Mouse (Mus musculus) spleen, adult 2 months (tissue): ENCODE measurements around the gene Olfr983. TPM values are rescaled to one million over a fixed set of nuclear protein-coding genes. Genes with fewer than 3 reads are reported as not detected.

Source experiments
- DNase-seq, 2 experiments: peaks; one replicate each; pipeline versions ENCODE4 v3.0.0 to v3.0.0-alpha.2; 2012 to 2021; ENCODE audit warnings: low spot score in 2 of 2, low read depth in 1 of 2
- H3K27ac ChIP-seq: fragments of 200-500 bp; 2 replicates; pipeline ENCODE4 v1.5.1; 2012; ENCODE audit warnings: low read length, inconsistent platforms; ENCODE audit not compliant: insufficient read depth
- H3K27me3 ChIP-seq: fragments of 200-500 bp; 2 replicates; pipeline ENCODE4 v1.6.1; 2012; ENCODE audit warnings: mild to moderate bottlenecking, moderate library complexity, low read length, inconsistent platforms; ENCODE audit not compliant: control insufficient read depth, insufficient read depth
- H3K36me3 ChIP-seq: fragments of 200-500 bp; 2 replicates; pipeline ENCODE4 v1.6.1; 2012; ENCODE audit warnings: mild to moderate bottlenecking, low read length, inconsistent platforms; ENCODE audit not compliant: control insufficient read depth, insufficient read depth
- H3K4me1 ChIP-seq: fragments of 200-500 bp; 2 replicates; pipeline ENCODE4 v1.6.1; 2011; ENCODE audit warnings: inconsistent platforms; ENCODE audit not compliant: control insufficient read depth, insufficient read depth, insufficient read length
- H3K4me3 ChIP-seq: fragments of 200-500 bp; 2 replicates; pipeline ENCODE4 v1.5.1; 2011; ENCODE audit warnings: mild to moderate bottlenecking, inconsistent platforms; ENCODE audit not compliant: insufficient read depth, insufficient read length; ENCODE audit errors: extremely low read depth
- CTCF ChIP-seq: fragments of 200-500 bp; IDR thresholded peaks from 2 replicates; pipeline ENCODE4 v1.5.1; 2011; ENCODE audit warnings: mild to moderate bottlenecking, inconsistent platforms; ENCODE audit not compliant: insufficient read depth, insufficient read length, insufficient replicate concordance; ENCODE audit errors: extremely low read depth
- POLR2A ChIP-seq: fragments of 200-500 bp; IDR thresholded peaks from 2 replicates; pipeline ENCODE4 v1.6.1; 2011; ENCODE audit warnings: low read depth, low read length, inconsistent platforms
- WGBS: fragments of 180-500 bp; shearing (Covaris S2); methylation state at CpG from one replicate; pipeline ENCODE4 v1.1.7; 2018; 5-methylcytosine and 5-hydroxymethylcytosine counted together
- polyA plus RNA-seq: library from polyadenylated mRNA; depleted of rRNA; stranded (reverse); fragments of >200 nt; gene quantifications from 2 replicates; pipeline ENCODE4 v1.2.3, GENCODE M21; 2012; rRNA removed

The Olfr983 gene
- polyA plus RNA-seq, result not detected in 2 replicates

DNA sequence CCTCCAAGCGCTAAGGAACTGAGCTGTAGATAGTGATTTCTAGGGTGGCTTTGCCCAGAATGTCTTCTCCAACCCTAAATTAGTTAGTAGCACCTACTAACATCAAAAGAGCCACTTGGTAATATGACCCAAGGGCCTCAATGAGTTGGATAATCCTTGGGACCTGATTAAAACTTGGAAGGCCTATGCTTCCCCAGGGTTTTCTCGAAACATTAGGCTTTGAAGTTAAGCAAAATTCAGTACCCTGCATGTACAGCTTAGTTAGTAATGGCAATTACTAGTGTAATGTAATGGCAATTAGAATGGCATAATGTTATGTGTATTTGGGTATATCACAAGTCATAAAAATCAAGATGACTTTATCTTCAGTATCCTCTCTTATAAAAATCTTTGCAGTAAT is at the start of gene Olfr983:
TSS of gene Olfr983 (minus strand) at position 101 of the 400 bp plus-strand sequence.
- DNase-seq, result no peak
- TF ChIP-seq CTCF (no peak), POLR2A (no peak)
- 86% methylated on average over 2 of the region's 2 CpGs for whole genome bisulfite sequencing
- H3K36me3 ChIP-seq, result no peaks in the 10 kb centered on the region
- H3K27ac ChIP-seq, result no peak within 1 kb of the TSS
- H3K4me3 ChIP-seq, result no peak within 1 kb of the TSS
- H3K4me1 ChIP-seq, result no peaks in the 10 kb centered on the region
- no peaks in the 10 kb centered on the region for H3K27me3 ChIP-seq

- Histone ChIP-seq H3K27ac (no peak overlapping the region), H3K4me1 (no peaks in the 10 kb centered on the region), H3K27me3 (no peaks in the 10 kb centered on the region), H3K36me3 (no peaks in the 10 kb centered on the region), H3K4me3 (no peak overlapping the region)
- WGBS, result 56% methylated on average over 1 of the region's 1 CpGs
- no peak for TF ChIP-seq CTCF
- no peak for TF ChIP-seq POLR2A
- DNase-seq, result no peak
Measured at GRCm38 (mm10) chr9:40141544-40141943, 48.1 kb upstream of the Olfr983 start.

DNA sequence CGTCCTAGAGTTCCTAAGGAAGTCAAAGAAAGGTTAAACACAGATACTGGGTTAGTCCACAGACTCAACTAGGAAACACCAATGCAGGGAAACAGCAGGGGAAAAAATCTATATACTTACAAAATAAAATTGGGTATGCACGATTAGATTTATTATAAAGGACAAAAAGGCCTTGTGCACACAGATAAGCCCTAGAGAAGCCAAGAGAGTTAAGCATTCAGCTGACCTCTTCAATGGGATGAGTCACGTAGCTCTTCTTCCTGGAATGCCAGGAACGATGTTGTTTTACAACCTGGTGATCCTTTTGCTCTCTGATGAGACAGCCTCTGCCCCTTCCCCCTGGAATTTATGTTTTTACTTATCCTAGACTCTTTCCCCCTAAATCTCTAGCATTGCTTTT is 46.1 kb upstream of the Olfr983 start:
- no peak for TF ChIP-seq POLR2A
- TF ChIP-seq CTCF, result no peak
- Histone ChIP-seq H3K27ac (no peak overlapping the region), H3K4me3 (no peak overlapping the region), H3K36me3 (no peaks in the 10 kb centered on the region), H3K27me3 (no peaks in the 10 kb centered on the region), H3K4me1 (no peaks in the 10 kb centered on the region)
- WGBS, result 82% methylated on average over 4 of the region's 4 CpGs
- no peak for DNase-seq

DNA sequence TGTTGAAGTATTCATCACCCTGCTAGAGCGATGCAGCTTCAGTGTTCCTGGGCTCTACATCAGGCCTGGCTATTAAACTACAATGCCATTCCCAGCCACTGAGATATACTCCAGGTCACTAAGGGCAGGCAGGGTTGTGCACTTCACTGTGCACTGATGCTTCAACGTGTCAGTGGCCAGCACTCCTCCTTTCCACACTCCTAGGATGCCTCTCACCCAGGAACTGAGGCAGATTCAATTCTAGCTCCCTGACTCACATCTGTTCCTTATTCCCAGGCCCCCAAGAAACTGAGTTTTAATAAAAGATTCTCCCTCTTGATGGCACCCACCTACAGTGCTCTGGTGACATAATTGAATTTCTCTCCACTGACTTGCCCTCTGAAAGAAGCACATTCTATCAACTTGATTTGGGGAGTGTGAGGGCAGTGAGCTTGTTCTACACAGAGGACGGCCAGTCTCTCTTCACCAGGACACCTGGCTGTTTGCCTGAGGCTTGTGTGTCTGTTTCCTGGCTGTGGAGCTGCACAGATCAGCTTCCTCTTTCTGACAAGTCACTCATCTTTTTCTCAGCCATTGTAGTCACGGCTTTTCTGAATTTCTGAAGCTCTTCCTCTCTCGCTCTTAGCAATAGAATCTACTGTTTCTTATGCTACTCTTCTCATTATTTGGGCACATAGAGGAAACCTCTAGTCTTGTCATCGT is 43.7 kb upstream of the Olfr983 start:
- Histone ChIP-seq H3K27me3 (no peaks in the 10 kb centered on the region), H3K4me3 (no peak overlapping the region), H3K4me1 (no peaks in the 10 kb centered on the region), H3K36me3 (no peaks in the 10 kb centered on the region), H3K27ac (no peak overlapping the region)
- DNase-seq, result no peak
- WGBS, result 22% methylated on average over 6 of the region's 6 CpGs
- no peak for TF ChIP-seq CTCF
- no peak for TF ChIP-seq POLR2A

DNA sequence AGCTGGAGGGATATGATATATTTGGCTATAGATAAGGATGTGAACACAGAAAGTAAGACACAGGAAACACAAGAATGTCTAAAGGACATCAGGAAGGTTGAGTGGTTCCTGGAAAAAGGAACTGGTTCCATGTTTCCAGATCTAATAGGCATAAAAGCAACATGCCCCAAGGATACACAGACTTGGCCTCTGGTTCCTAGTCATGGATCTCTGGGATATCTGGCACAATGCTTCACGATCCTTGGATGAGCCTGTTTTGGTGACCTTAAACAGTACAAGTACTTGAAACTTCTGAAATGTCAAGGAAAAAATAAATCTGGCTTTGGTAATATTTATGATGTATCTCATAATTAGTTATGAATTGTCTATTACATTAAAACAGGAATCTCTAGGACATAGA is 37.2 kb upstream of the Olfr983 start:
- TF ChIP-seq CTCF (no peak), POLR2A (no peak)
- WGBS, result 80% methylated on average over 1 of the region's 1 CpGs
- H3K27ac ChIP-seq, result no peak overlapping the region
- H3K27me3 ChIP-seq, result no peaks in the 10 kb centered on the region
- H3K36me3 ChIP-seq, result no peaks in the 10 kb centered on the region
- H3K4me1 ChIP-seq, result no peaks in the 10 kb centered on the region
- no peak overlapping the region for H3K4me3 ChIP-seq
- no peak for DNase-seq

GRCm38 (mm10) chr9:40130084-40130483 is 36.7 kb upstream of the Olfr983 start, which contains the start of gene Olfr985:
Gene Olfr985 (minus strand): TSS chr9:40130184.
- Histone ChIP-seq H3K27me3 (no peaks in the 10 kb centered on the region), H3K4me1 (no peaks in the 10 kb centered on the region), H3K4me3 (no peak within 1 kb of the TSS), H3K36me3 (no peaks in the 10 kb centered on the region), H3K27ac (no peak within 1 kb of the TSS)
- TF ChIP-seq CTCF (no peak), POLR2A (no peak)
- WGBS, result 87% methylated on average over 1 of the region's 1 CpGs
- no peak for DNase-seq

DNA sequence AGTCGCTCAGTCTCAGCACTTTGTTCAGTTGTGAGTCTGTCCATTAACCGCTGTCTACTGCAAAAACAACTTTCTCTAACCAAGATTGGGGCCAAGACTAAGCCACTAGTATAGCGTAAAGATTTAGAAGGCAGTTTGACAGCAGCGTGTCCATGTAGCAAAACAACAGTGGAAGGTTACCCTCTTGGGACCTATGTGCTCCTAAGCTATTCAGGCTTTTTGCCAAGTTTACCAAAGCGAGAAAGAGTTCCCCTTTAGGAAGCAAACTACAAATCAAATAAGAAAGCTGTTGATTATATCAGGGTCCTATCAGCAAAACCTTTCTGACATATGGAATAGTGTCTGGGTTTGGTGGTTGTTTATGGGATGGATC is 23.9 kb upstream of the Olfr983 start:
- TF ChIP-seq CTCF, result no peak
- H3K4me3 ChIP-seq, result no peak overlapping the region
- H3K4me1 ChIP-seq, result no peaks in the 10 kb centered on the region; the same call in 1 of the 2 replicates
- WGBS, result 21% methylated on average over 5 of the region's 5 CpGs
- no peaks in the 10 kb centered on the region for H3K36me3 ChIP-seq
- H3K27me3 ChIP-seq, result no peaks in the 10 kb centered on the region
- DNase-seq, result no peak
- no peak overlapping the region for H3K27ac ChIP-seq
